Mouse (Mus musculus): ENCODE measurements around the gene Dpp10. TPM values are rescaled to one million over a fixed set of nuclear protein-coding genes. Genes with fewer than 3 reads are reported as not detected.

The Dpp10 gene
- polyA plus RNA-seq, 1 experiment from 2014 or later: 0.03 TPM

DNA sequence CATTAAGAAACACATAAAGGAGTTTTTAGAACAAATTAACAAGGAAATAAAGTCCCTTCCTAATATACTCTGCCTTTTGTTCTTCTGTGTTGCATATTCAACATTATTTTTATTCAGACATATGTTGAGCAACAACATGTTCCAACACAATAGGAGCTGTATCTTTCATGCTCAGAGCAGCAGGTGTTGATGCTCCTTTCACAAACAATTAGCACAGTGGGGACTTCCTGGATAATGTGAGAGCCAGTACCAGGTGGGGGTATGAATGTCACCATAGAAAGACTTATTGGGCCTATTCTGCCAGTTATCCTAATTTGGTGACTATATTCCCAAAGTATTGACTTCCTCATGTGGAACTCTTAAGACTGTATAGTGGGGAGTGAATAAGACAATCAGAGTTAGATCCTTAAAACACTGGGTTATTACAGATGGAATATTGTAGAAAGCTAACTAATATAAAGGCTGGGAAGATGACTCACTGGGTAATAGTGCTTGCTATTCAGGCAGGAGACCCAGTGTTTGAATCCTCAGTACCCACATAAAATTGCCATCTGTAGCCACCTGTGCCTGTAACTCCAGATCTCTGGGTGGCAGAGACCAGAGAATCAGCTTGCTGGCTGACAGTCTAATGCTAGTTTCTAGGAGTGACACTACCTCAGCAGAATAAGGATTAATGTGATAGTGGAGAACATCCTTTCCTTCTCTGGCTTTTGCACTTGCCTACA lies 117.9 kb downstream of the Dpp10 start:
- no peak overlapping the region for H3K4me3 ChIP-seq (ENCODE audit: low read length)
- H3K27me3 ChIP-seq (ENCODE audit: control insufficient read depth, insufficient read depth, low read depth, low read length): no peaks in the 10 kb centered on the region
- H3K4me1 ChIP-seq (replicated peaks; ENCODE audit: control insufficient read depth, insufficient read depth, low read length): no peaks in the 10 kb centered on the region
- no peaks in the 10 kb centered on the region for H3K36me3 ChIP-seq (ENCODE audit: control insufficient read depth, insufficient read depth, low read length)
- no peaks in the 10 kb centered on the region for H3K9me3 ChIP-seq (ENCODE audit: control insufficient read depth, low read length)
- no peak overlapping the region for H3K9ac ChIP-seq (ENCODE audit: low read length)
- H3K27ac ChIP-seq (ENCODE audit: low read length): no peak overlapping the region
- no peak for ATAC-seq (ENCODE audit: low read depth)
- no peak overlapping the region for H3K4me2 ChIP-seq (ENCODE audit: low read depth, low read length)

GRCm38 (mm10) chr1:123924905-123925304 lies 120.5 kb downstream of the Dpp10 start:
- no peaks in the 10 kb centered on the region for H3K9me3 ChIP-seq (ENCODE audit: control insufficient read depth, low read length)
- H3K27ac ChIP-seq (ENCODE audit: low read length): no peak overlapping the region
- H3K4me3 ChIP-seq (ENCODE audit: low read length): no peak overlapping the region
- H3K4me2 ChIP-seq (ENCODE audit: low read depth, low read length): no peak overlapping the region
- no peaks in the 10 kb centered on the region for H3K4me1 ChIP-seq (replicated peaks; ENCODE audit: control insufficient read depth, insufficient read depth, low read length)
- no peaks in the 10 kb centered on the region for H3K27me3 ChIP-seq (ENCODE audit: control insufficient read depth, insufficient read depth, low read depth, low read length)
- no peak for ATAC-seq (ENCODE audit: low read depth)
- H3K36me3 ChIP-seq (ENCODE audit: control insufficient read depth, insufficient read depth, low read length): no peaks in the 10 kb centered on the region
- WGBS: 27% methylated on average over 1 of the region's 1 CpGs
- no peak overlapping the region for H3K9ac ChIP-seq (ENCODE audit: low read length)

DNA sequence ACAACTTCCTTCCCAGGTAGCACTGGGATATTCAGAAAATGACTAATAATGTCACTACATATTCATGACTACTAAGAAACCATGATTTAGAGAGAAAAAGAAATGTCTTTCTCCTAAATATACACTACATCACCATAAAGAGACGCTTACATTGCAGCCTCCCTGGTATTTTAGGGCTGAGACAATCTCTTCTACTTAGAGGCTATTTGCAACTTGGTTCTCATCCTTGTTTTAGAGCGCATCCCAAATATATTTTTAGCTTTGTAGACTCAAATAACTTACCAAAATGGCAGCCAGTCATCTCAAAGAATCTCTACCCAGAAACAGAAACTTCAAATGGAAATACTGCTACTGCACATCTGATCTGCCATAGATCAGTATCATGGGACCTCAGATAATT lies 121.5 kb downstream of the Dpp10 start:
- no peaks in the 10 kb centered on the region for H3K27me3 ChIP-seq (ENCODE audit: control insufficient read depth, insufficient read depth, low read depth, low read length)
- H3K4me2 ChIP-seq (ENCODE audit: low read depth, low read length): no peak overlapping the region
- no peak overlapping the region for H3K27ac ChIP-seq (ENCODE audit: low read length)
- H3K4me3 ChIP-seq (ENCODE audit: low read length): no peak overlapping the region
- no peaks in the 10 kb centered on the region for H3K9me3 ChIP-seq (ENCODE audit: control insufficient read depth, low read length)
- 71% methylated on average over 2 of the region's 2 CpGs for WGBS
- no peak overlapping the region for H3K9ac ChIP-seq (ENCODE audit: low read length)
- ATAC-seq (ENCODE audit: low read depth): no peak
- no peaks in the 10 kb centered on the region for H3K4me1 ChIP-seq (replicated peaks; ENCODE audit: control insufficient read depth, insufficient read depth, low read length)
- no peaks in the 10 kb centered on the region for H3K36me3 ChIP-seq (ENCODE audit: control insufficient read depth, insufficient read depth, low read length)

DNA sequence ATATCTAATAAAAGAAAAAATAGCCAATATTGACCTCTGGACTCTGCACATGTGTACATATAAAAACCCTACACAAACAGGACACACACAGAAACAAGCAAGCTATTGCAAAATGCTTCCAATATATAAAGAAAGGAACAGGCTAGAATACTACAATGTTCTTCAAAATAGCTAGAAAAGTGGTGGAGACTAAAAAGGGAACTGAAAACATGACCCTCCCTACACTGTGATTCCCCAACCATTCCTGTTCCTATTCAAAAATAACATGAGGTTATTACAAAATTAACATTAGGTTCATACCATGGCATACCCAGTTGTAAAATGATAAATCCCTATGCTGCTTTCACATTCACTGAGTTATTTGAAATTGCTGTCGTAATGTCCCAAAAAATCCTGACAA lies 125.8 kb downstream of the Dpp10 start:
- H3K4me2 ChIP-seq (ENCODE audit: low read depth, low read length): no peak overlapping the region
- H3K4me3 ChIP-seq (ENCODE audit: low read length): no peak overlapping the region
- H3K9me3 ChIP-seq (ENCODE audit: control insufficient read depth, low read length): no peaks in the 10 kb centered on the region
- no peaks in the 10 kb centered on the region for H3K4me1 ChIP-seq (replicated peaks; ENCODE audit: control insufficient read depth, insufficient read depth, low read length)
- no peak for ATAC-seq (ENCODE audit: low read depth)
- H3K36me3 ChIP-seq (ENCODE audit: control insufficient read depth, insufficient read depth, low read length): no peaks in the 10 kb centered on the region
- H3K27me3 ChIP-seq (ENCODE audit: control insufficient read depth, insufficient read depth, low read depth, low read length): no peaks in the 10 kb centered on the region
- H3K9ac ChIP-seq (ENCODE audit: low read length): no peak overlapping the region
- no peak overlapping the region for H3K27ac ChIP-seq (ENCODE audit: low read length)
- WGBS: 83% methylated on average over 1 of the region's 1 CpGs

DNA sequence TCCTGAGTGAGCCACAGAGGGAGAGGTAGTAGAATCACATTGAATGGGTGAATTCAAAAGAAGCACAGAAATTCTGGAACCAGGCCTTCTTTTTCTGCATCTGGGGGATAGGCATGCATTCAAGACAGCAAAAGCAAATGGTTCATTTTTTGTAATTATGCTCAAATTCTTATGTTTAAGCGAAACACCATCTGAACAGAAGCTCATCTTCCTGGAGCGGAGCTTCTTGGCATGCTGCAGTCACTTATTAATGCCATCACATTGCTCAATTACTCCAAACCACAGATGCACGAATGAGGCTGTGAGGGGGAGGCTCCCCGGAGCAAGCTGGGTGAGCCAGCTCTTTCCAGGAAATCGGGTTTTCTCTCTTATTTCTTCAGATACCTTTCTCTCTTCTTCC lies 142.7 kb downstream of the Dpp10 start:
- H3K27ac ChIP-seq (ENCODE audit: low read length): no peak overlapping the region
- WGBS: 72% methylated on average over 5 of the region's 5 CpGs
- no peaks in the 10 kb centered on the region for H3K36me3 ChIP-seq (ENCODE audit: control insufficient read depth, insufficient read depth, low read length)
- no peak for ATAC-seq (ENCODE audit: low read depth)
- no peaks in the 10 kb centered on the region for H3K27me3 ChIP-seq (ENCODE audit: control insufficient read depth, insufficient read depth, low read depth, low read length)
- no peaks in the 10 kb centered on the region for H3K9me3 ChIP-seq (ENCODE audit: control insufficient read depth, low read length)
- no peaks in the 10 kb centered on the region for H3K4me1 ChIP-seq (replicated peaks; ENCODE audit: control insufficient read depth, insufficient read depth, low read length)
- no peak overlapping the region for H3K9ac ChIP-seq (ENCODE audit: low read length)
- H3K4me3 ChIP-seq (ENCODE audit: low read length): no peak overlapping the region
- no peak overlapping the region for H3K4me2 ChIP-seq (ENCODE audit: low read depth, low read length)

- no peak overlapping the region for H3K4me2 ChIP-seq (ENCODE audit: low read depth, low read length)
- no peaks in the 10 kb centered on the region for H3K4me1 ChIP-seq (replicated peaks; ENCODE audit: control insufficient read depth, insufficient read depth, low read length)
- no peak for ATAC-seq (ENCODE audit: low read depth)
- H3K27ac ChIP-seq (ENCODE audit: low read length): no peak overlapping the region
- no peak overlapping the region for H3K4me3 ChIP-seq (ENCODE audit: low read length)
- no peak overlapping the region for H3K9ac ChIP-seq (ENCODE audit: low read length)
- H3K27me3 ChIP-seq (ENCODE audit: control insufficient read depth, insufficient read depth, low read depth, low read length): no peaks in the 10 kb centered on the region
- H3K36me3 ChIP-seq (ENCODE audit: control insufficient read depth, insufficient read depth, low read length): no peaks in the 10 kb centered on the region
- 63% methylated on average over 4 of the region's 4 CpGs for WGBS
- H3K9me3 ChIP-seq (ENCODE audit: control insufficient read depth, low read length): no peaks in the 10 kb centered on the region
These were observed 144.1 kb downstream of the Dpp10 start for GRCm38 (mm10) chr1:123901218-123901617.

- Histone ChIP-seq H3K9me3 (ENCODE audit: control insufficient read depth, low read length) (no peaks in the 10 kb centered on the region), H3K27me3 (ENCODE audit: control insufficient read depth, insufficient read depth, low read depth, low read length) (no peaks in the 10 kb centered on the region), H3K27ac (ENCODE audit: low read length) (no peak overlapping the region), H3K4me3 (ENCODE audit: low read length) (no peak overlapping the region), H3K36me3 (ENCODE audit: control insufficient read depth, insufficient read depth, low read length) (no peaks in the 10 kb centered on the region), H3K4me2 (ENCODE audit: low read depth, low read length) (no peak overlapping the region), H3K4me1 (replicated peaks; ENCODE audit: control insufficient read depth, insufficient read depth, low read length) (no peaks in the 10 kb centered on the region), H3K9ac (ENCODE audit: low read length) (no peak overlapping the region)
- WGBS: 32% methylated on average over 1 of the region's 1 CpGs
- ATAC-seq (ENCODE audit: low read depth): no peak
These were observed 158.1 kb downstream of the Dpp10 start for GRCm38 (mm10) chr1:123887243-123887642.

- H3K4me1 ChIP-seq (replicated peaks; ENCODE audit: control insufficient read depth, insufficient read depth, low read length): no peaks in the 10 kb centered on the region
- H3K27ac ChIP-seq (ENCODE audit: low read length): no peak overlapping the region
- ATAC-seq (ENCODE audit: low read depth): no peak
- no peak overlapping the region for H3K4me3 ChIP-seq (ENCODE audit: low read length)
- no peak overlapping the region for H3K9ac ChIP-seq (ENCODE audit: low read length)
- H3K36me3 ChIP-seq (ENCODE audit: control insufficient read depth, insufficient read depth, low read length): no peaks in the 10 kb centered on the region
- H3K9me3 ChIP-seq (ENCODE audit: control insufficient read depth, low read length): no peaks in the 10 kb centered on the region
- no peaks in the 10 kb centered on the region for H3K27me3 ChIP-seq (ENCODE audit: control insufficient read depth, insufficient read depth, low read depth, low read length)
- WGBS: 81% methylated on average over 3 of the region's 3 CpGs
- no peak overlapping the region for H3K4me2 ChIP-seq (ENCODE audit: low read depth, low read length)
These were observed 198.5 kb downstream of the Dpp10 start for GRCm38 (mm10) chr1:123846881-123847280.

DNA sequence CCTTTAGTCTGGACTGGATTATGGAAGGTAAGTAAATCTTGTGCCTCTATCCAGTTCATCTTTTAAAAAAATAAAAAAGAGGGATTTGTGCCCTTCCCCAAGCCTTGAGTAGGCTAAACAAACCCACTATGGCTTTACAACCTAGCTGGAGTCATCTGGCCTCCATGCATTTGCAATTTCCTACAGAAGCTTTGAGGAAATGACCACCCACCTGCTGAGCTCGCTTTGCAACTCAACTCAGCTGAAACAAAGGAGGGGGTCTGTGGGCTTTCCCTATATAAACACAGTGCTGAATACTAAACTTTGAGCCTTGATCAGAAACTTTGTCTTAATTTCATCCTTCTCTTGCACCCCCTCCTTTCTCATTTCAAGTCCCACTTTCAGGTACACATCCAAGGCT lies 244.2 kb downstream of the Dpp10 start:
- no peak for ATAC-seq (ENCODE audit: low read depth)
- H3K36me3 ChIP-seq (ENCODE audit: control insufficient read depth, insufficient read depth, low read length): no peaks in the 10 kb centered on the region
- H3K4me1 ChIP-seq (replicated peaks; ENCODE audit: control insufficient read depth, insufficient read depth, low read length): no peaks in the 10 kb centered on the region
- no peak overlapping the region for H3K4me2 ChIP-seq (ENCODE audit: low read depth, low read length)
- no peak overlapping the region for H3K4me3 ChIP-seq (ENCODE audit: low read length)
- no peaks in the 10 kb centered on the region for H3K27me3 ChIP-seq (ENCODE audit: control insufficient read depth, insufficient read depth, low read depth, low read length)
- 21% methylated on average over 1 of the region's 1 CpGs for WGBS
- H3K9me3 ChIP-seq (ENCODE audit: control insufficient read depth, low read length): no peaks in the 10 kb centered on the region
- H3K27ac ChIP-seq (ENCODE audit: low read length): no peak overlapping the region
- no peak overlapping the region for H3K9ac ChIP-seq (ENCODE audit: low read length)

GRCm38 (mm10) chr1:123765511-123765910 lies 279.8 kb downstream of the Dpp10 start:
- ATAC-seq (ENCODE audit: low read depth): no peak
- WGBS: 84% methylated on average over 2 of the region's 2 CpGs

More at GRCm38 (mm10) chr1:123765511-123765910, 279.8 kb downstream of the Dpp10 start:
- Histone ChIP-seq H3K9me3 (ENCODE audit: control insufficient read depth, low read length) (no peaks in the 10 kb centered on the region), H3K4me1 (replicated peaks; ENCODE audit: control insufficient read depth, insufficient read depth, low read length) (no peaks in the 10 kb centered on the region), H3K27ac (ENCODE audit: low read length) (no peak overlapping the region), H3K4me2 (ENCODE audit: low read depth, low read length) (no peak overlapping the region), H3K27me3 (ENCODE audit: control insufficient read depth, insufficient read depth, low read depth, low read length) (no peaks in the 10 kb centered on the region), H3K4me3 (ENCODE audit: low read length) (no peak overlapping the region), H3K9ac (ENCODE audit: low read length) (no peak overlapping the region), H3K36me3 (ENCODE audit: control insufficient read depth, insufficient read depth, low read length) (no peaks in the 10 kb centered on the region)
